Mouse (Mus musculus) R1 (cell line): Measurements from ENCODE around the gene Kidins220.

Experiments used
- DNase-seq: peaks from one replicate; pipeline ENCODE4 v3.0.0-alpha.2; 2018; ENCODE audit warnings: low read depth, low spot score

The Kidins220 gene

DNA sequence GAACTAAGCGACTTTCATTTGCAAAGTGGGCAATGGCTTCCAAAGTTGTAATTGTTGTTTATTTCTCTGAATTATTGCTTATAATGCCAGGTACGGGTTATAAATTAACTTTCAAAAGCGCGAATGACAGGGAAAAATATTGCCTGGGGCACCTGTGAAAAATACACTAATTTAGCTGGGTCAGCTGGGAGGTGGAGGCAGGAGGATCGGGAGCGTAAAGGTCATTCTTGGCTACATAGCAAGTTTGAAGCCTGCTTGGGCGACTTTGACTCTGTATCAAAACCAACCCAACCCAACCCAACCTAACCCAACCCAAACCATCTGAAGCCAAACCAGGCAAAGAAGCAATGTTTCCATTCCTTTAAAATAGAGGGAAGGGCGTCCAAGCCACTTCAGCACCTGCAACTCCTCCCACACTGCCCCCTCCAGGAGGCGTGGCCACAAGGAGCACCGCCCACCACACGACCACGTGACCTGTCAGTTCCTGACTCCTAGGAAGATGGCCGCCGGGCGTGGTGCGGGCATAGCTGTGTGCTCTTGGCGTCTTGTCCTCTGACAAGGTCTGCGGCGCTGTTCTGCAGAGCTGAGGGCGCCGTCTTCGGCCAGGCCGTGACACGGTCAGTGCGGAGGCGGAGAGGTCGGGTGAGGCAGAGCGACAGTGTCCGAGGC is at the start of gene Kidins220:
Kidins220 (plus strand) TSS at position 480 of the 669 bp plus-strand sequence.
- peak; percentile 94 for DNase-seq

DNA sequence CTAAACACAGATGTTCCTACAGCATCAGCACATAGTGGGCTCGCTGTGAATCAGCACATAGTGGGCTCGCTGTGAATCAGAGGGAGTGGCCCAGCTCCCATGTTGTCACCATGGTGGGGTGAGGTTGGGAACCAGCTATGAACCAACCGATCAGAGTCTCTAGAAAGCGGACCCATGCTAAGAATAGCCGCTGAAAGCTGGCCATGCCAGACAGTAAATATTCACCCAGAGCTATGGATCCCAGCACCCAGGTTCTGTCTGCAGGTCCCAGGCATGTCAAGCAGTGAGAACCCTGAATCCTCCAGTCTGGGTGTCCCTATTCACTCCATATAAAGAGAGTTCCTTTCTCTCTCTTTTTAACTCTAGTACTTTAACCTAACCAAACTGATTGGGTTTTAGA is 49.4 kb upstream of the Kidins220 start:
- no peak for DNase-seq

DNA sequence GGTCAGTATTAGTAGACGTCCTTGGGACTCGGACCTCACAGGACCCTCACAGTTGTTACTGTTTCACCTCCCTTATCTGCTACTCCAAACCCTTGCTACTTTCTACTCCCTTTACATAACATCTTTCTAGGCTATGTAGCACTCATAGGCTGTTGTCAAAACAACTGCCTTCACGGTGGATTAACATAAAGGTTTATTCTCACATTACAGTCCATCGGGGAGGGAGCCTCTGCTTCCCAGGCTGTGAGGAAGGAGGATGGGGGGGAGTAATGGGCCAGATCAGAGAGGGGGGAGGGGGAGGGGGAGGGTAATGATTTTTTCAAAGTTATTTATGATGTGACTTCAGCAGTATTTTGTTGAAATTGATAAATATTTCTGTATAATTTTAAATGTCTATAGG is 49.0 kb upstream of the Kidins220 start:
- no peak for DNase-seq

DNA sequence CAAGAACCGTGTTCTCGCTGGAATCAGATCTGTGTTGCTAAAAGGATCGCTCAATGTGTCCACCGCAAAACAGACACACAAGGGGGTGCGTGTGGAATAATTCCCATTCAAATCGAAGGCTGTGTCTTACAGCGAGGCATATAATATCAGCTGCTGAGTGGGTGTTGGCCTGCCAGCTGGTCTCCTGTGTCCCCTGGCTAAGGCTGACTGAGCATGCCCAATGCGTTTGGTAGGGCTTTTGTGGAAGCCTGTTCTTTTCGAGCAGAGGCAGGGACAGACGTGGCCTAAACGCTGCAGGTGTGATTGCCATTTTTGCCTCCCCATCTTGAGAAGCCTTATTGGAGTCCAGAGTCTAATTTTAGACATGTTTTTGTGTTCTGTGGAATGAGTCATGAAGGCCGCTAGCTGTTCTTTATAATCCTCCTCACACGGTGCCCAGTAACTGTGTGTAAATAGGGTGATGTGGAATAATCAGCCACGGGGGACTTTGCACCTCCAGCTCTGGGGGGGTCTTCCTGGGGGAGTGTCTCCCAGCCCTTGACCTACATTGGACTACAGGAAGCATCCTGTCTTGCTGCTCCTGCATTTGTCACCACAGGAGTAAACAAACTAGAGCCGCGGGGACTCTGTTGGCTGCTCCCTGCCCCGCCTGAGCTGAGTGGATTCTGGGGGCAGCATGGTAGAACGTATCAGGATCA is 46.5 kb upstream of the Kidins220 start:
- peak; percentile 32 for DNase-seq

DNA sequence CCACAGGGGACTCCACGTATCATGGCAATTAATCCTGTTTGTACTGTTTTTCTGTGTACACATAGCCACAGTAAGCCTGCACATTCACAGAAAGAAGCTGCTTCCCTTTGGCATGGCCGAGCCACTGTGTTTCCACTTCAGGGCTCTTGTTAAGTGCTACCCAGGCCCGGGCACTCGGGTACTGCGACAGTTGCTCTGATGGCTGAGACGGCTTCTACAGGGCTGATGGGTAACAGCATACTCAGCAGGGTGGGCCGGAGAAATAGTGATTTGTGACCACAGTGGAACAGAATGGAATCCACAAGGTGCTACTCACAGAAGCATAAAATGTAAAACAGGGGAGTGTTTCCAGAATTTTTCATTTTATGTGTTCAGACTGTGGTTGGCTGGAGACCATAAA is 45.7 kb upstream of the Kidins220 start:
- DNase-seq = no peak

DNA sequence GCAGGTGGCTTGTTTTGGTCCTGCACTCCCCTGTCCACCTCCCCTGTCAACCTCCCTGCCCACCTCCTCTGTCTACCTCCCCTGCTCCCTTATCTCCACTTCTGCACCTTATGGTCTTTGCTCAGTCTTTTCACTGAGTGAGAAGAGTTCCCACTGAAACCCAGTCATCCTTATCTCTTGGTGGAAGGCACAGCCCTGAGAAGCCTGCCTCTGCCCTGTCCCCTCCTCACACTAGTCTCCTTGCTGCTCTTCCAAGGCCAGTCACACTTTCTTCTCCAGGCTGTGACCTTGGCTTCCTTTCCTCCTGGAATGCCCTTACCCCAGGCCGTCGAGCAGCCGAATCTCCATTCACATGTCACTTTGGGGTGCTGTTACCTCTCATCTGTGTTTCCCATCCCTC is 44.0 kb upstream of the Kidins220 start:
- DNase-seq = no peak

DNA sequence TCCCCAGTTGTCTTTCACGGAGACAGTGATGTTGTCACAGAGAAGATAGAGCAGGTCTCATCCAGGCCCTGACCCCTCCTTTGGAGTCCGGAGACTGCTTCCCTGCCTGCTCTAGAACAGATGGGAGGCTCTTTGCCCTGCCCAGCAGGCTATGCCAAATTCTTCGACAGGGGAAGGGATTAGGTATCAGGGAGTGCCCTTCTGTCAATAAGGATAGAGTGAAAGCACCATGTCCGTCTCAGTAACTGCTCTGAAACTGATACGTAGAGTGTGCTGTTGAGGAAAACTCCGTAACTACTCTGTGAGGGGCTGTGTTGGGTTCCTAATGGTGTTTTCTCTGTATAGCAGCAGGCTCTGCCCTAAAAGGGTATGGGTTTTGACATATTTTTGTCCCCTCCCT is 42.6 kb upstream of the Kidins220 start:
- no peak for DNase-seq

DNA sequence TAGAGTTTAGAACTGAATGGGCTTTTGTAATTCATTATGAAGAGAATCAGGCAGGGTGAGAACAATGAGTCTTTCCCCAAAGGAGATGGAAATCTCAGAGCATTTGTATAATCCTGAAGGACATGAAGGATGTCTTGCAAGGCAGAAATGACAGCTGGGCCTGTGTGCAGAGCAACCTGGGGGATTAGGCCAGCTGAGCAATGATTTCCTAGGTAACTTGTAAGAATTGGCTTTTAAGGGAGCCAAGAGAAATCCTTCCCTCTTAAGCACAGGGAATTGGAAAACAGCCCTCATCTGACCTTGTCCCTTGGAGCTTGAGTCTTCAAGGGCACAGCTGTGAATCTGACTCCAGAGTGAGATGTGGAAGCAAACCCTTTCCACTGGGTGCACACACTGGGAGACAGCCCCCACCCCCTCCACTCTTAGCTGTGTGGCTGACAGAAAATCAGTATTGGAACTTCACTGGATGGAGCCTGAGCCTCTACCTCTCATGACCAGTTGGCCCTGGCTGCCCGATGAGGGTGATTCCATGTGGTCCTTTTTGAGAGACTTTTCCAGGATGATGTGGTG is 41.4 kb upstream of the Kidins220 start:
- DNase-seq = peak; percentile 23

DNA sequence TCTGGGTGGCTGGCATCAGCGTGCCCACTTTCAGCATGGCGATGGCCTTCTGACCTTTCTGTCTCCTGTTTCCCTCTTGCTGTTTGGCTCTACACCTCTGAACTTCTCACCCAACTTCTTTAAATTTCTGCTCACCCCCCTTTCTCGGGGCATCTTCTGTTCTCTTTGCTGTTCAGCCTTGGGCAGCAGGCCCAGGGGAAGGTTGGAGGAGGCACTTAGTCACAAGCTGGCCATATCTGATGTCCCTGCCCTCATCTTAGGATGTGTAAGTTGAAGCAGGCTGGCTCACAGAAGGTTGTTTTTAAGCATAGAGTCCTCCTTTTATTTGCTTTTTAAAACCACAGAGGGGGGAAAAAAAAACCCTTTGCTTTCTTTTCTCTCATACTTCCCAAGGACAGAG is 40.7 kb upstream of the Kidins220 start:
- no peak for DNase-seq

DNA sequence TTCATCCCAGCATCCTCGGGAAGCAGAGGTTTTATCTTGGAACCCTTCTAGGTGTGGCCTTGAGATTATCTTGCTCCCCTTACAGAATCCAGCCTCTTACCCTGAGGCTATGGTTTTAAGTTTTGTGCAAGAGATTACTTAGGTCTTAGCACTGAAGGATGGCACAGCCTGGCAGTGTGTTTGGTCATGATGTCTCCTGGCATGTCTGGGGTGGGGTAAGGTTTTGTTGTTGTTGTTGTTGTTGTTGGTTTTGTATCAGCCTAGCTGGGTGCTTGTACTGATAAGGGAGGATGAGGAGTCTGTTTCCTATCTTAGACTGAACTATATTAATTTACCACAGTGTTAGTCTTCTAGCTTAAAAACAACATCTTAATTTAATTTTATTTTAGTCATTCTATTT is 38.4 kb upstream of the Kidins220 start:
- DNase-seq = no peak

DNA sequence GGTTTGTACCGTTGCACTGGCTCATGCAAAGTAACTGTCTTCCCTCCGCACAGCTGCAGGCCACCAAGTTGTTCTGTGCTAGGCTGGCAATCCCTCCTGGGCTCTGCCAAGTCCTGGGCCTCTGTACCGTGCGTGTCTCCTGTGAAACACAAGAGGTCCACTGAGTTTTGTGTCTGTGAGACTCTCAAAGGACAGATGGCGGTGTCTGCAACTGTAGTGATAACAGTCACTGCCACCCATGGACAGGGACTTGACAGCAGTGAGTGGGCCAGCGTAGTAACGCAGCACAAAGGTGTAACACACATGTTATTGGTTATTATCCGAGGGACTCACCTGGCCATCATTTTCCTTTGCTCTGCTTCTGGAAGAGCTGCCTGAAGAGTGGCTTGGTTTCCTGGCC is 35.4 kb upstream of the Kidins220 start:
- no peak for DNase-seq

DNA sequence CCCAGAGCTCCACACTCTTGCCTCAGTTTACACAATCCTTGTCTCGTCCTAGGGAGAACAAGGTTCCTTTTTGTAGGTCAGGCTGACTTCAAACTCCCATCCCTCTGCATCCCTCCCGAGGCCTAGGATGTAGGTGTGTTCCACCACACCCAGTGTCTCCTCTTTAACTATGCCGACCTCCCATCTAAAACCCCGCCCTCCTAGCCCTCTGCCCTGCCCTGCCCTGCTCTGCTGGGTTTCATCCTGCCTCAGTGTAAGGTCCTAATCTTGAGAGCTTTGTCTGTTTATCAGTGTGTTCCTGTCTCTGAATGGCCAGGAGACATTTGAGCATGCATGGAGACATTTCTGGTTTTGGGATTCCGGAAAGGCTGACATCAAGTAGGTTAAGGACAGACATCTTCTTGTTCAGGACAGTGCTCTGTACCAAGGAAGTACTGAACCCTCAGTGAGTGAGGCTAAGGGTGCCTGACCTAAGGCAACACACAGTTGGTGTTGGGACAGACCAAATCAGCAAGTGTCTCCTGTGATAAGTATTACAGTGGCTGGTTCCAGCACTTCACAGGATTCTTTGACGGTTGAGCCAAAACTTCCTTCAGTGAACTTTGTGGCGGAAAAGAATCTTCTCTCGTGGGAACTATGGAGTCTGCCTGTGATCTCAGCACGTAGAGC is 32.0 kb upstream of the Kidins220 start:
- no peak for DNase-seq

DNA sequence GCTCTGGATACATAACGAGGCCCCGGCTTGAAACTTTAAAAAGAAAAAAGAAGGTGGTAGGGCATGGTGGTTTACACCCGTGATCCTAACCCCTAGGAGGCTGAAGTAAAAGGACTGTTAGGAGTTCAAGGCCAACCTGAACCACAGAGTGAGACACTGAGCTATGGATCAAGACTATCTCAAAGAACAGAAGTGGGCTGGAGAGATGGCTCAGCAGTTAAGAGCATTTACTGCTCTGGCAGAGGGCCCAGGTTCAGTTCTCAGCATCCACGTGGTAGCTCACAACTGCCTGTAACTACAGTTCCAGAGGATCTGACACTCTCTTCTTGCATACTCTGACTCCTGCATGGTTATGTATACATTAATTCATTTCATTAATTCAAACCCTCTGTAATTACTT is 31.3 kb upstream of the Kidins220 start:
- no peak for DNase-seq

DNA sequence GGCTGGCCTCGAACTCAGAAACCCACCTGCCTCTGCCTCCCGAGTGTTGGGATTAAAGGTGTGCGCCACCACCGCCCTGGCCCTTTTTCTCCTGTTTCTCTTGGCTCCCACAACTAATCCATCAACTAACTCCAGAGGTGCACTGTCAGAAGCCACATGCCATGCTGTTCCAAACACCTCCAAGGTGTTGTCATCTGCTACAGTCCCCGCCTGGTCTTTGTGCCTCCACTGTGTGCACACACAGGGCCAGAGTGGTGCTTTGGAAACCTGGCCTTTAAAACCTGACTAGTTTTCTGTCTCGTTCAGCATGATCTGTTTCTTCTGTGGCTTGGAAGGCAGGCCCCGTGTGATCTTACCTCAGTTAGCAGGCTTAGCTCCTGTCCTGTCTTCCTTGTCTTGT is 30.1 kb upstream of the Kidins220 start:
- no peak for DNase-seq

DNA sequence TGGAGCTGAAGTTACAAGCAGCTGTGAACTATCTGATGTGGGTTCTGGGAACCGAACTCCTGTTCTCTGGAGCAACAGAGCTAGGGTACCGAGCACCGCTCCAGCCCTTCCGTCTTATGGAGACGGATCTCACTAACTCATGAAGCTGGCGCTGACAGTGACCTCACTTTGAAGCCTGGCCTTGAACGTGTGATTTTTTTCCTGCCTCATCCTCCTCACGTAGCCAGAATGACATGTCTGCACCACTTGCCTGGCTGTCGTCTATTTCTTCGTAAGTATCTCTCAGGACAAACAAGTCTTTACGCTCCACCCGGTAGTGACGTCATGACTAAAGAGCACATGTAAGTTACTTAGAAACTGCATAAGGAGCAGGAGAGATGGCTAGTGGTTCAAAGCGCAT is 27.7 kb upstream of the Kidins220 start:
- DNase-seq = no peak

DNA sequence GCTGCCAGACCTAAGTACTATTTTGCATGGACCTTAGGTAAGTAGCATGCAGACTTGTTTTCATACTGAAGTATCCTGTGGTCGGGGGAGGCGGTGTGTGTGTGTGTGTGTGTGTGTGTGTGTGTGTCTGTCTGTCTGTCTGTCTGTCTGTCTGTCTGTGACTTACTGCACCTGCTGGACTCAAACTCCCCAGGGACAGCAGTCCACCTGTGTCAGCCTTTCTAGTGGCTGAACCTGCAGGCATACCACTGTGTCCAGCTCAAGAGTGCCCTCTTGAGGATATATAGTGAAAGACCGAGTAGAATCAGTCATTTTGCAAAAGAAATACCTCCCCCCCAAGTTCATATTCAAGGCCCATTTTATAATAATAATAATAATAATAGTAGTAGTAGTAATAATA is 26.4 kb upstream of the Kidins220 start:
- DNase-seq = peak; percentile 60

DNA sequence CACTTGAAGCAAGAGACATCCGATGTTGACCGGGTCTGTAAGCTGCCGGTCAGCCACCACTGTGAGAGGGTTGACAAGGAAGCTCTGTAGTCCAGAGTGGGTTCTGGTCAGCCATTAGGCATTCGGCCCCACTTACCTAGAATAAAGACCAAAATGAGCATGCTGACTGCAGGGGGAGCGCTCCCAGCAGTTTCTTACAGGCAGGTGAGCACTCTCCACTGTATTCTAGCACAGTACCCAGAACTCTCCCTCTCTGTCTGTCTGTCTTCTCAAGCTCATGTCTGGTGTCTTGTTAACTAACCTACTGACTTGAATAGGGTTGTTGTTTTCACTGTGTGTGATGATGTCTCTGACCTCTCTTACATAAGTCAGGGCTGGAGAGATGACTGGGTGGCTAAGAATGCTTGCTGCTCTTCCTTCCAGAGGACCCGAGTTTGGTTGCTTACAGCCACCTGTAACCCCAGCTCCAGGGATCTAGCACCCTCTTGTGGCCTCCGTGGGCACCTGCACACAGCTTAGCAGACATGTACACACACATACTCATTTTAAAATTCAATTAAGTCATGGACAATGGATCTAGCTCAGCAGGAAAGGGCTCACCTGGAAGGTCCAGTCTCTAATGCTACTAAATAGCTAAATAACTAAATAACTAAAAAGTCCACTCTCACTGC is 24.2 kb upstream of the Kidins220 start:
- peak; percentile 87 for DNase-seq

DNA sequence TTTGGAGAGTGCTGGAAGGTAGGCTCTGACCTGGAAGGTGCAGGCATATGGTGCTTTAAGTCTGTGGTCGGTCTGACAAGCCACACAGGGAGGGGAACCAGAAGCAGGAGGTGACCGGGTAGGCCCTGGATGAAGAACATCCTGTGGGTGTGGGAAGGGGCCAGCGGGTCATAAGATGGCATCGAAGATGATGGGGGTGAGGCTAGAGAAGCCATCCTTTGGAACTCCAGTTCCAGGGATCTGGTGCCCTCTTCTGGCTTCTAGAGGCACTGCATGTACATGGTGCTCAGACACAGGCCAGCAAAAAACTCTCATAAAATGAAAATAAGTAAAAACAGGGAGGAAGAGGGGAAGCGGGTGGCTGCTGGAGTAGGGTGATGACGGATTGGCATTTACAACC is 22.6 kb upstream of the Kidins220 start:
- peak; percentile 75 for DNase-seq

DNA sequence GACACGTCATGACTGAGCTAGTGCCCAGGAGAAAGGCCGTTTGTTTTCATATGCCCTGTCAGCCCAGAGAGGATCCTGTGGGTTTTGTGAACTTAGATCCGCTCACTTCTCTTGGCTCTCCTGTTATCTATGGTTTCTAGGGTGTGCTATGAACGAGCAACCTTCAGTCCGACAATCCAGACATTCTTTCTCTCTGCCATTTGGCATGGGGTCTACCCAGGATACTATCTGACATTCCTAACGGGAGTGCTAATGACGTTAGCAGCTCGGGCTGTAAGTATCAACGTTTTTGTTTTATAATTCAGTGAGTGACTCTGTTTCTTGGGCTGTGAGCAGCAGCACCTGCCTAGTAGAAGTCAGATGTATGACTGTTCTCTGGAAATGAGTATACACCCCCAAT is 19.6 kb upstream of the Kidins220 start:
- DNase-seq = no peak

DNA sequence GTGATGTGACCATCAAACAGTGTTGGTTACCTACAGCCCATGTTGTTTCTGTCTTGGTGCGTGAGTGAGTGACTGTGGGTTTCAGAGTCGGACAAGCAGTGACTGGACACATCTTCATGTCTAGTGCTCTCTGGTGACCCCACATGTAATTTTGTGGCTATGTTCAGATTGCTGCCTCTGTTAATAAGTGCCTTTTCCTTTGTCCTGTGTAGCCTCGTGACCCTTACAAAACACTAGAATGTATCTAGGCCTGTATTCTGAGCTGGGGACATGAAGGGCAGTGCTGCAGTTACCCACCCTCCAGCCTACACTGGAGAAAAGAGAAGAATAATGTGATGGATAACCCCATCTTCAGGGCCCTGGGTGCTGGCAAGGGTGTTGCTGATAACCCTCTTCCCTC is 16.2 kb upstream of the Kidins220 start:
- no peak for DNase-seq

DNA sequence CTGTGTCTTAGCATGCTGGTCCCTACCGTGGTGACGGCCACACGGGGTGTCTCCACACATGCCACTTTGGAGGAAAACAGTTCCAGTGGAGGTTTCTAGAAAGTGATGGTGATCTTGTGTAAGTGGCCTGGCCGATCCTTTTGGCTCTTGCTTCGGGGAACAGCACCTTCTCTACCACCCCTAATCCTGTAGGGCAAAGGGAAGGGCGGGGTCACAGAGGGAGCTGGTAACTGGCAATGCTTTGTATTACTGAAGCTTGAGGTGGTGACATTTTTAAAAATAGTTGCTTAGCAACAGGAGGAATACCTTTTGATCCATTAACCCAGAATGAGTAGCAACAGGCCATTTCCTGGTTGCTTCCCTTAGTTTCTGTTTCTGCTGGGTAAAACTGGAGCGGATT is 12.9 kb upstream of the Kidins220 start:
- peak; percentile 28 for DNase-seq

DNA sequence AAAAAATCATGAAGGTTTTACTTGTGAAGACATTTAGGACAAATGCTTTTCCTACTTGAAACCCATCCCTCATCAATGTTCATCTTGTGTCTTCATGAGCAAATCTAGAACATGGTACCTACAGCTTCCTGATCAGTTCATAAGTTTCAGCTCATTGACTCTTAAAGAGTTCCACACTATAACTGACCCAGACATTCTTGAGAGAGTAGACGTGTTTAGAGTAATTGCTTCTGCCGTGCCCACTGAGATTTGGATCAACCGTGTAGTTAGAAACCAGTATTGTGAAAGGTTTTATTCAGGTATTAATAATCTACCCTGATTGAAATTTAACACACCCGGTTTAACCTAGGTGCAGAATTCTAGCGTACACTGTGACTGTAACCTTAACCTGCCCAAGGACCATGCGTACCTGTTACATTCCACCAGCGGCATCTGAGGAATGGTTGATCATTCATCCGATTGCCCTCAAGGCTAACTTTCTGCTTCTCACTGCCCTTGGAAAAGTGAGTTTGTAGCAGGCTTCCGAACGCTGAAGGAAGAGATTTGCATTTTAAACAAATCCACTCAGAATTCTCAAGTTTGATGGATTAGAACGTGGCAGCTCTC is 12.3 kb upstream of the Kidins220 start:
- no peak for DNase-seq
